Mouse (Mus musculus) lung, embryonic 15.5 days (tissue): ENCODE measurements around the gene Zc2hc1b. TPM values are rescaled to one million over a fixed set of nuclear protein-coding genes. Genes with fewer than 3 reads are reported as not detected.

Source experiments
- ATAC-seq: fragments of 200-750 bp; cut with Nextera tagmentation; 2 replicates; pipeline ENCODE4 v1.8.0; 2017; ENCODE audit warnings: moderate number of reproducible peaks, borderline replicate concordance; ENCODE audit not compliant: low FRiP score, low TSS enrichment; ENCODE audit errors: extremely low read depth
- H3K27ac ChIP-seq: fragments of 300-500 bp; sonication (generic); 2 replicates; pipeline ENCODE4 v1.5.1; 2015; ENCODE audit warnings: moderate library complexity, mild to moderate bottlenecking, inconsistent platforms
- H3K27me3 ChIP-seq: fragments of 300-500 bp; sonication (generic); 2 replicates; pipeline ENCODE4 v1.6.1; 2015; ENCODE audit warnings: inconsistent platforms
- H3K36me3 ChIP-seq: fragments of 300-500 bp; sonication (generic); 2 replicates; pipeline ENCODE4 v1.6.1; 2015; ENCODE audit warnings: inconsistent platforms
- H3K4me1 ChIP-seq: fragments of 300-500 bp; sonication (generic); 2 replicates; pipeline ENCODE4 v1.6.1; 2015; ENCODE audit warnings: inconsistent platforms
- H3K4me2 ChIP-seq: fragments of 300-500 bp; sonication (generic); 2 replicates; pipeline ENCODE4 v1.6.1; 2015; ENCODE audit warnings: inconsistent platforms, mild to moderate bottlenecking, moderate library complexity
- H3K4me3 ChIP-seq: fragments of 300-500 bp; sonication (generic); 2 replicates; pipeline ENCODE4 v1.5.1; 2015; ENCODE audit warnings: mild to moderate bottlenecking, inconsistent platforms
- H3K9ac ChIP-seq: fragments of 300-500 bp; sonication (generic); 2 replicates; pipeline ENCODE4 v1.6.1; 2015; ENCODE audit warnings: inconsistent platforms
- H3K9me3 ChIP-seq: fragments of 300-500 bp; sonication (generic); 2 replicates; pipeline ENCODE4 v1.6.1; 2016; ENCODE audit warnings: inconsistent platforms
- WGBS: fragments of 180-500 bp; shearing (Covaris S2); methylation state at CpG from one replicate; pipeline ENCODE4 v1.1.7; 2015; 5-methylcytosine and 5-hydroxymethylcytosine counted together
- polyA plus RNA-seq: library from polyadenylated mRNA; unstranded; fragments of >200 nt; fragmentation: Nextera tagmentation; extraction: Ambion mirVana; gene quantifications from 2 replicates; pipeline ENCODE4 v1.2.1, GENCODE M21; 2015

The Zc2hc1b gene
- polyA plus RNA-seq, 1 experiment from 2014 or later, result not detected

DNA sequence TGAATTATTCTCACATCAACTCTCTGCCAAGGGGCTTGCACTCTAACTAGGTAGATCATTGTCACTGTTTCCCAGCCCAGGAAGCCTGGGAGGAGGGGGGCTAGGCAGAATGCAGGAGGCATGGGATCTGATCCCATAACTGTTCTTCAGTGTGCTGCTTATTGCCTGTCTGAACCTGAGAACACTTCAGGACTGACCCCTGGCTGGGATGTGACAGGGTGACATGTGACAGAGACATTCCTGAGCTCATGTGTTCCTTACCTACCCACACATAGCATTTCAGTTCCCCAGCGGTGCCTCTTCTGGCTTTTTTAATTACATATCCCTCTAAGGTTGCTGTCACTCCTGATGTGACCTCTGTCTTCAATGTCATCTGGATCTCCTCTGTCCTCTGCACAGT lies 68.0 kb downstream of the Zc2hc1b start:
- Histone ChIP-seq H3K4me3 (no peak overlapping the region), H3K9me3 (no peaks in the 10 kb centered on the region), H3K27ac (no peak overlapping the region), H3K9ac (no peak overlapping the region), H3K27me3 (no peaks in the 10 kb centered on the region), H3K4me2 (no peak overlapping the region), H3K36me3 (peaks cover 2% of the 10 kb centered on the region; the same call in 1 of the 2 replicates), H3K4me1 (peaks cover 16% of the 10 kb centered on the region; the same call in 1 of the 2 replicates)
- no peak for ATAC-seq
- WGBS, result 69% methylated on average over 1 of the region's 1 CpGs

DNA sequence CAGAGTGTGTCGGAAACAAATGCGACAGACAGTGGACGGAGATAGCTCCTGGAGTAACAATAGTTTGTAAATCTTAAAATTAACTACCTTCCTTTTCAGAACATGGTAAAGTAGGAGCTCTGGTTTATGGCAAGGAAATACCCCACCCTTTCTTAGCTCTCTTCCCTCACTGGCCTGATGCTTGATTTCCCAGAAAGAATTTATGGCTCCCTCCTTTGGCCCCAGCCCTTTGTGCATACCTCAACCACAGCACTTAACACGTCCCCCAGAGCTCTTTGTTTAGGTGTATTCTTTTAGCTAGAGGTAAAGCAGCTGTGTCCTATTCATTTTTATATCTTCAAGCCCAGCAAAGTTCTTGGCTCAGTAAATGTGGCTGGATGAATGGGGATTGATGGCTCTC lies 69.0 kb downstream of the Zc2hc1b start:
- H3K4me1 ChIP-seq, result peaks cover 16% of the 10 kb centered on the region; the same call in 1 of the 2 replicates
- no peak for ATAC-seq

DNA sequence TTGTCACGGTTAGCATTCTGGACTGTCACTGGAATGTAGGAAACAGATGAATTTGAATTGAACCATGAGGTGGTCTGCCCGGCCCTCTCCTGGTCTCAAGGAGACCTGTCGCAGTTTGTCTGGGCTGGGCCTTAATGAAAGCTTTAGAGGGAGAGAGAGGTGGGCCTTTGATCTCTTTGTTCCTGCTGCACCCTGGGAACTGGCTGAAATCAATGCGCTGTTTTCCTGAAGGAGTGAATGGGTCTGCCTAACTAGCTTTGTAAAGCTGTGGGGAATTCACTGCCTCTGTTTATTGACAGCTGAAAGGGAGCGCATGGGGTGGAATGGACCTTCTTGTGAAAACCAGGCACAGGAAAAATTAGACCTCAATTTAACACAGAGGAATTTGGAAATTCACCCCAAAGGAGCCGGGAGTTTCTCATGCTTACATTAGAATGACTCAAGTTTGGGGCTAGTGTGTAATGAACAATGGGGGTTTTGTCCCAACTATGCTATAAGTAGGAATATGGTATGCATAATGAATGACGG lies 69.7 kb downstream of the Zc2hc1b start:
- ATAC-seq, result no peak
- 54% methylated on average over 7 of the region's 7 CpGs for WGBS
- no peaks in the 10 kb centered on the region for H3K27me3 ChIP-seq
- no peak overlapping the region for H3K4me2 ChIP-seq
- peaks cover 16% of the 10 kb centered on the region; the same call in 1 of the 2 replicates for H3K4me1 ChIP-seq
- H3K27ac ChIP-seq, result peak overlapping the region; percentile 44
- H3K9me3 ChIP-seq, result no peaks in the 10 kb centered on the region
- no peak overlapping the region for H3K4me3 ChIP-seq
- H3K9ac ChIP-seq, result no peak overlapping the region
- no peaks in the 10 kb centered on the region; the same call in 1 of the 2 replicates for H3K36me3 ChIP-seq

More for the DNA sequence above, 69.0 kb downstream of the Zc2hc1b start:
- 61% methylated on average over 4 of the region's 4 CpGs for WGBS
- Histone ChIP-seq H3K9ac (no peak overlapping the region), H3K4me3 (no peak overlapping the region), H3K4me2 (no peak overlapping the region), H3K27ac (peak overlapping the region; percentile 44; the same call in 1 of the 2 replicates), H3K36me3 (no peaks in the 10 kb centered on the region; the same call in 1 of the 2 replicates), H3K9me3 (no peaks in the 10 kb centered on the region), H3K27me3 (no peaks in the 10 kb centered on the region)

DNA sequence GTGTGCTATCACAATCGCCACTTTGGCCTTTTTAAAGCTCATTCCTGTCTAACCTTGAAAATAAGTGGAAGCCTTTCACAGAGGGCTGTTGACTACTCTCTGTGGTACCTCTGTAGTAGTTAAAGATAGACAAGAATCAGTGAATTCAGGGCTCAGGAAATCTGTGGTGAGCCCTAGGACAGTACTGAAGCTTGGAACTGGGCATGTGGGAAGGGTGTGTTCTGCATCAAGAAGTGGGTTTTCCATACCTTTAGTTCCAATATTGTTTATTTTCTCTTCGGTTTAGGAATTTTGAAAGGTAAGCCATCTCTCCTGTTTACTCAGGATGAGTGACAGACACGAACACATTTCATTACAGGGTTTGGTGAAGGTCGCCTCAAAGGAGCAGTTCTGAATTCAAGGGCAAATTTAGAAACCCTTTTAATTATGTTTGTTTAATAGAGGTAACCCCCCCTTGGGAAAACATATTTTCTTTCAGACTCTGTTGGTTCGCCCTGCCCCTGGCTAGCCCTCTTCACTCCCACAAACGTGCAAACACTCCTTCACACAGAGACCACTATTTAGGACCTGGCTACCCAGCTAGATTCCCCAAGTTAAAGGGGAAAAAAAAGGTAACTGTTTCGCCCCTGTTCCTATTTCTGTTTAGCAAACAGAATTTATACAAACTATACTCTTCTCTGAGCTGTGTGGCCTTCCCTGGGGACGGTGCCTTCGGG lies 70.8 kb downstream of the Zc2hc1b start:
- no peak overlapping the region for H3K4me2 ChIP-seq
- no peaks in the 10 kb centered on the region for H3K27me3 ChIP-seq
- 44% methylated on average over 9 of the region's 9 CpGs for WGBS
- ATAC-seq, result peak; percentile 35; the same call in 1 of the 2 replicates
- no peak overlapping the region for H3K4me3 ChIP-seq
- H3K9me3 ChIP-seq, result no peaks in the 10 kb centered on the region
- no peak overlapping the region for H3K9ac ChIP-seq
- peak overlapping the region; percentile 44 for H3K27ac ChIP-seq
- no peaks in the 10 kb centered on the region; the same call in 1 of the 2 replicates for H3K36me3 ChIP-seq
- H3K4me1 ChIP-seq, result peaks cover 19% of the 10 kb centered on the region; the same call in 1 of the 2 replicates

DNA sequence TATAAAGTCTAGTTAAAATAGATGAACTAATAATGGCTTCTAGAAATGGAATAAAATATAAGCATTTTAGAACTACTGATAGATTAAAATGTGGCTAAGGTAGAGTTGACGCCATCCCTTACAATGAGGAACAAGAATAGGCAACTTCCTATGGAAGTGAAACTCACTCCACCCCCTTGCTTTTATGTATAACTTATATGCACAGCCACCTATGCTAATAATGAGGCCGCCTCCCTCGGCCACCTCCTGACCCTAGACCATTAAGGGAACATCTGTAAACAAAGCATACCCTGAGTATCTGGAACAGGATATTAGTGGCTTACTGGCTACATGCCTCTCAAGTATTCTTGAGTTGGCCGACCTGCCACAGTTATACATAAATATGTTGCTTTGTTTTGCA lies 74.0 kb downstream of the Zc2hc1b start:
- Histone ChIP-seq H3K36me3 (no peaks in the 10 kb centered on the region), H3K27ac (no peak overlapping the region), H3K4me2 (no peak overlapping the region), H3K9ac (no peak overlapping the region), H3K4me1 (peaks cover 32% of the 10 kb centered on the region), H3K4me3 (no peak overlapping the region), H3K27me3 (no peaks in the 10 kb centered on the region), H3K9me3 (no peaks in the 10 kb centered on the region)
- 70% methylated on average over 4 of the region's 4 CpGs for WGBS
- no peak for ATAC-seq

GRCm38 (mm10) chr10:13102360-13102759 lies 75.5 kb downstream of the Zc2hc1b start:
- Histone ChIP-seq H3K9me3 (no peaks in the 10 kb centered on the region), H3K27me3 (no peaks in the 10 kb centered on the region), H3K27ac (no peak overlapping the region), H3K4me3 (no peak overlapping the region), H3K4me1 (peaks cover 30% of the 10 kb centered on the region), H3K9ac (no peak overlapping the region), H3K4me2 (no peak overlapping the region), H3K36me3 (no peaks in the 10 kb centered on the region)
- ATAC-seq, result no peak
- WGBS, result 57% methylated on average over 4 of the region's 4 CpGs

DNA sequence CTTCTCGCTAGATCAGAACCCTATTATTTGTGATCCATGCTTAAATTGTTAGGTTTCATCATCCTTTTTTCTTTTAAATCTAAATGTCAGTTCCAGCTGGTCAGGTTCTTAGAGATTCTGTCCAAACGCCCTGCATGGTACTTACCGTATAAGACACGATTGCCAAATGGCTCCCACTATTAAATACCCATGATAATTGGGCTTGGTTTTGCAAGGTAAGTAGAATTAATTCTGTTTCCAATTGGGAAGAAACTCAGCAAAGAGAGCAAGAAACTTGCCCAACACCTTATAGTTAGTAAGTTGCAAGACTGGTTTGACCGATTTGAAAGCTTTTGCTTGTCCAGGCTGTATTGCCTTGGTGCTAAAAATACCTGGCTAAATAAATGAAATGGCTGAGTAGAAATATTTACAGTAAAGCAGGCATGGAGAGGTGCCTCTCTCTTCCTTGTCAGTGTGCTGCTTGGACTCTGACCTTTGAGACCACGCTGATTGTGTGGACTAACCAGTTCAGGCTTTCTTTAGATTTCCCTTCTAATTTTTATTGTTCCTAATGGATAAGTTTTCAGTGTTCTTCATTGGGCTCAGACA lies 77.7 kb downstream of the Zc2hc1b start:
- WGBS, result 62% methylated on average over 6 of the region's 6 CpGs
- peak overlapping the region; percentile 62 for H3K27ac ChIP-seq
- ATAC-seq, result no peak
- H3K36me3 ChIP-seq, result no peaks in the 10 kb centered on the region
- no peaks in the 10 kb centered on the region for H3K9me3 ChIP-seq
- no peak overlapping the region for H3K4me3 ChIP-seq
- no peaks in the 10 kb centered on the region for H3K27me3 ChIP-seq
- no peak overlapping the region for H3K9ac ChIP-seq
- peaks cover 22% of the 10 kb centered on the region for H3K4me1 ChIP-seq
- H3K4me2 ChIP-seq, result no peak overlapping the region

Other genes starting within 250 kb of the Zc2hc1b start
- gene Stx11, start 213.7 kb downstream of the Zc2hc1b start, polyA plus RNA-seq, result 2.0 and 5.3 TPM in 2 replicates
- gene Sf3b5, start 172.7 kb downstream of the Zc2hc1b start, polyA plus RNA-seq, result 35.8 and 37.5 TPM in 2 replicates
- gene Plagl1, start 117.5 kb downstream of the Zc2hc1b start, polyA plus RNA-seq, result 134 and 135 TPM in 2 replicates
- gene Ltv1, start 15.1 kb upstream of the Zc2hc1b start, polyA plus RNA-seq, result 70.5 and 71.3 TPM in 2 replicates